Mouse (Mus musculus): ENCODE measurements around the gene Edil3.
"Not testable (repeated sequence)": the region's sequence is repeated elsewhere in the genome, so short reads cannot be mapped to it uniquely, and the experiment has no call there.

The Edil3 gene

GRCm38 (mm10) chr13:88972355-88972754, 151.1 kb downstream of the Edil3 start:
- DNase-seq = no peak

GRCm38 (mm10) chr13:89007696-89008427, 186.6 kb downstream of the Edil3 start:
- DNase-seq = no peak

GRCm38 (mm10) chr13:89012500-89012899, 191.2 kb downstream of the Edil3 start:
- no peak for DNase-seq

- peak; percentile 63 to 83 for DNase-seq
Measured at GRCm38 (mm10) chr13:89029817-89030539, 208.7 kb downstream of the Edil3 start.

- no peak for DNase-seq
Measured at GRCm38 (mm10) chr13:89035711-89036110, 214.4 kb downstream of the Edil3 start.

GRCm38 (mm10) chr13:89041495-89041894, 220.2 kb downstream of the Edil3 start:
- DNase-seq = no peak

GRCm38 (mm10) chr13:89070132-89070531, 248.9 kb downstream of the Edil3 start:
- DNase-seq = not testable (repeated sequence)

GRCm38 (mm10) chr13:89076212-89076611, 254.9 kb downstream of the Edil3 start:
- DNase-seq = no peak

- DNase-seq = no peak
Measured at GRCm38 (mm10) chr13:89105889-89106288, 284.6 kb downstream of the Edil3 start.

GRCm38 (mm10) chr13:89117551-89117950, 296.3 kb downstream of the Edil3 start:
- DNase-seq = no peak

GRCm38 (mm10) chr13:89119809-89120208, 298.5 kb downstream of the Edil3 start:
- no peak for DNase-seq

GRCm38 (mm10) chr13:89122511-89123253, 301.4 kb downstream of the Edil3 start:
- peak; percentile 73 to 77 for DNase-seq

GRCm38 (mm10) chr13:89123396-89123795, 302.1 kb downstream of the Edil3 start:
- DNase-seq = no peak

- no peak for DNase-seq
Measured at GRCm38 (mm10) chr13:89146056-89146547, 324.8 kb downstream of the Edil3 start.

- no peak for DNase-seq
Measured at GRCm38 (mm10) chr13:89151878-89152277, 330.6 kb downstream of the Edil3 start.

- no peak for DNase-seq
Measured at GRCm38 (mm10) chr13:89167960-89168359, 346.7 kb downstream of the Edil3 start.

GRCm38 (mm10) chr13:89170040-89170439, 348.8 kb downstream of the Edil3 start:
- no peak for DNase-seq

- no peak for DNase-seq
Measured at GRCm38 (mm10) chr13:89175154-89175553, 353.9 kb downstream of the Edil3 start.

- no peak for DNase-seq
Measured at GRCm38 (mm10) chr13:89189051-89189450, 367.8 kb downstream of the Edil3 start.

- DNase-seq = no peak
Measured at GRCm38 (mm10) chr13:89197019-89197418, 375.7 kb downstream of the Edil3 start.

- no peak for DNase-seq
Measured at GRCm38 (mm10) chr13:89199275-89199674, 378.0 kb downstream of the Edil3 start.

GRCm38 (mm10) chr13:89238104-89238503, 416.8 kb downstream of the Edil3 start:
- no peak for DNase-seq

- DNase-seq = no peak
Measured at GRCm38 (mm10) chr13:89253990-89254642, 432.8 kb downstream of the Edil3 start.

Data from lung, postnatal 4 days (tissue).